Mouse (Mus musculus) common myeloid progenitor, adult 5-6 weeks (primary cell): Measurements from ENCODE around the gene Arhgap24. TPM values are rescaled to one million over a fixed set of nuclear protein-coding genes. Genes with fewer than 3 reads are reported as not detected.

ENCODE experiments used
- ATAC-seq: replicated peaks from 2 replicates; pipeline ENCODE4 v1.8.0; 2016; ENCODE audit warnings: low read depth, mild to moderate bottlenecking, moderate TSS enrichment, inconsistent platforms; ENCODE audit not compliant: poor library complexity, severe bottlenecking
- total RNA-seq: library from RNA; stranded (forward); fragments of 200-1000, 187-1606 nt; gene quantifications from 2 replicates; pipeline ENCODE4 v1.2.3, GENCODE M21; 2017

Arhgap24 gene
- total RNA-seq, 1 experiment from 2014 or later, result 0.91 TPM

- no peak for ATAC-seq
Observed at GRCm38 (mm10) chr5:102724813-102725348, 243.7 kb downstream of the Arhgap24 start.

- no peak for ATAC-seq
Observed at GRCm38 (mm10) chr5:102725365-102725764, 244.2 kb downstream of the Arhgap24 start.

- no peak for ATAC-seq
Observed at GRCm38 (mm10) chr5:102726985-102727384, 245.8 kb downstream of the Arhgap24 start.

- ATAC-seq, result no peak
Observed at GRCm38 (mm10) chr5:102728531-102728930, 247.3 kb downstream of the Arhgap24 start.

GRCm38 (mm10) chr5:102729476-102729875, 248.3 kb downstream of the Arhgap24 start:
- no peak for ATAC-seq

GRCm38 (mm10) chr5:102736131-102736530, 254.9 kb downstream of the Arhgap24 start:
- ATAC-seq, result no peak

DNA sequence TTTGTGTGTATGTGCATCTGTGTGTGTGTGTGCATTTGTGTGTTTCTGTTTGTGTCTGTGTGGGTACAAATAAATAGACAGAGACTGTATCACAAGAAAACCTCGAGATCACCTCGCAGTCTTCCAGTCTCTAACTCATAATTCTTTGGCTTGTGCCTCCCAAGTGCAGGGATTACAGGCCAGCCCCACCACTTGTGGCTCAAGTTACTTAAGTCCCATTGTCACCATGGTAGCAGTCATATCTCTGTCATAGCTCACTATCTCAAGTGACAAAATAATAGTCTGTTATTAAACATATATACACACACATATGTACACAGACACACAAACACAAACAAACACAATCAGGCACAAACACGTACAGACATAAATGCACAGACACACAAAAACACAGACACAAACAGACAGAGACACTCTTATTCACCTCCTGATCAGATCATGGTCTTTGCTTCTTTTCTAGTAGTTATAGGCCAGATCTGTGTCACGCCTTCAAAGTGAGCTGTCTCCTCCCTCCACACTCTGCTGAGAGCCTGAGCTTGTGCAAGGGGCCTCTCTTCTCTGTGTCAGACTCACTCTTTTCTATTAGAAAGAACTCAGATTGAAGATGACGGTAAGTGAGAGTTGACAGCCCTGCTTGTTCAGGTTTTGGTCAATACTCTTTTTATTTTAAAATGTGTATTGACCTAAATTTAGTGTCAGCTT, 261.5 kb downstream of the Arhgap24 start:
- no peak for ATAC-seq

GRCm38 (mm10) chr5:102743436-102743835, 262.2 kb downstream of the Arhgap24 start:
- no peak for ATAC-seq

- no peak for ATAC-seq
Observed at GRCm38 (mm10) chr5:102744051-102744450, 262.9 kb downstream of the Arhgap24 start.

DNA sequence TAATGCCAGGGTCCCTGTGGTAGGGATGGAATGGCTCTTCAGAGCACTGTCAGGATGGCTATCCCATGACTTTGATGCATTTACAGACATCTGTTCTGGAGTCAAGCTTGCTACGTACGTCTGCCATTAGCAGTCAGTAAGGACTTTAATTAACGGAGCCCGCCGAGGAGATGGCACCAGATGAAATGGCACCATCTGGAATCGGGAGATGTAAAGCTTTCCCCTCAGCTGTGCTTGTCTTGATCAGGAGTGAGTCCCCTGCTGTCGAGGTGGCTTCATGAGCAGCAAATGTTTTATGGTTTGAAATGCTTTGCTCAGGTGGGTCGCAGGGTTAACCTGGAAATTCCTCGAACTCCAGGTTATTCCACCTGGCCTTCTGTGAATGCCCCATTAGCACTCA, 267.0 kb downstream of the Arhgap24 start:
- no peak for ATAC-seq

- ATAC-seq, result no peak
Observed at GRCm38 (mm10) chr5:102749020-102749419, 267.8 kb downstream of the Arhgap24 start.

- ATAC-seq, result no peak
Observed at GRCm38 (mm10) chr5:102750674-102751073, 269.5 kb downstream of the Arhgap24 start.

GRCm38 (mm10) chr5:102751661-102752307, 270.6 kb downstream of the Arhgap24 start:
- ATAC-seq, result no peak

- ATAC-seq, result no peak
Observed at GRCm38 (mm10) chr5:102752308-102752663, 271.1 kb downstream of the Arhgap24 start.

DNA sequence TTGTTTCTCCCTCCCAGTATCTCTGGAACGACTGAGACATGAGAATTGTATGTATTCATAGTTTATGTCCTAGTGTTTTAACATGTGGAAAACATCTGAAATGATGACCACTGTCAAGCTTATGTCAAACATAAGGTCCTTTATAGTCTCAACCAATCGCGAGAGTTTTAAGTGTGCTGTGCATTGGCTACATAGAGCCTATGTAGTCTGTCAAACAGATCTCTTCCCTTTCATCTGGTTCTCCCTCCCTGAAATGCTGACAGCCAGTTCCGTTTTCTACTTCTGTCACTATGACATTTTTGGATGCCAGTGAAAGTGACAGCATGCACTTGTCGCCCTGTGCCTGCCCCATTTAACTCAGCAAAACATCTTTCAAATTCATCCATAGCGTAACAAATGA, 275.8 kb downstream of the Arhgap24 start:
- no peak for ATAC-seq

DNA sequence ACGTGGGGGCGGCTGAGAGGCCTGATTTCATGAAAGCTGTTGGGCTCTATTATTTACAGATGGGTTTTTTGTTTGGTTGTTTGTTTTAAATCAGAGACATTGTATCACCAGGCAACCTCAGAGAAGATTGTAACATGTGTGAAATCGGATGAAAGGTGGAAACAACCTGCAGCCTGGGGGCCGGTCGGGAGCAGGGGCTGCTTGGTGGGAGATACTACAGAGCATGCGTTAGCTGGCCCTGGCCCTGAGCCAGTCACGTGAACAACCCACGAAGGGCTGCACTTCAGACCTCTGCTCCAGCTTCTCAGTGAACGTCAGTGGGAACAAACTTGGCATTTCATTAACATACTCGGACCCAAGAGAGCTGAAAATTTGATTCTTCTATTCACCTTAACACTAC, 284.5 kb downstream of the Arhgap24 start:
- no peak for ATAC-seq

DNA sequence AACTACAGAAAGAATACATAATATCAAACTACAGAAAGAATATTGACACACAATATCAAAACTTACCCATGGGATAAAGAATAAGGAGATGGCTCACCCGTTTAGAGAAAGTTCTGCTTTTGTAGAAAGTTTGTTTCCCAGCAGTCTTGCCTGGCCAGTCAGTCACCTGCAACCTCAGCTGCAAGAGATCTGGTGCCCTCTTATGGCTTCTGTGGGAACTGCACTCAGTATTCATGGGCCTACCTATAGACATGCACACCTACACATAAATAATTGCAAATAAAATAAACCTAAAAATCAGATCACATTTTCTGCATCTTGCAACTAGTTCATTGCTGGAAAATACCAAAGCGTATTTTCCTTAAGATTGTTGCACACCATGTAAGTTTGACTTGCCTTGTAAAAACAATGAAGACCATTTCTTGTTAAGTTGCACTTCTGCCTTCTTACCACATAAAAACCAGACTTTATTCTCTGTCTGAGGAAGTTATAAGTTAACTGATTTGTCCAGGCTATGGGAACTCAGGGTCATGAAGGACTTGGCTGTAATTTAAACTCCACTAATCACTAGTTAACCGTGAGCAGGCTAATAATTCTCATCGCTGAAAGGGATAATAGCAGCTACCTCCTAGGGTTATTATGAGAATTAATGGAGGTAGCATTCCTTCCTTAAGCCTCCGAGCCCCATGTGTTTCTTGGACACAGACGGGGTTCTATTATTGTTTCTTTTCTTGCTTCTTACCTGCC, 285.3 kb downstream of the Arhgap24 start:
- ATAC-seq, result peak; percentile 89

DNA sequence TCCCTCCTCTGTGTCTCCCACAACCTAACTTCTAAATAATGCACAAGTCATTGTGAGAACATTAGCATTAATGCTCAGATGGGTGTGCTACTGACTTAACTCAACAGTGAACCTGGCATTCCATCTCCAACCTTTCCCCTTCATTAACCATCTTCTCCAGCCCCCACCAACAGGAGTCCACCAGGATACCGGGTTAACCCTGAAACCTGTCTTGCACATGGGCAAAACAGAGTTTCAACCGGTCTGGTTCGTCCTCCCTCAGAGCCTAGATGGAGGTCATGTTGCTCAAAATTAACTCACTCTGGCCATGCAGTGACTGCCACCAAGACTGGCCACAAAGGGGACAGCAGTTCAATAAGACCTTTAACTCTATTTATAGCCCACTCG, 285.9 kb downstream of the Arhgap24 start:
- ATAC-seq, result no peak

DNA sequence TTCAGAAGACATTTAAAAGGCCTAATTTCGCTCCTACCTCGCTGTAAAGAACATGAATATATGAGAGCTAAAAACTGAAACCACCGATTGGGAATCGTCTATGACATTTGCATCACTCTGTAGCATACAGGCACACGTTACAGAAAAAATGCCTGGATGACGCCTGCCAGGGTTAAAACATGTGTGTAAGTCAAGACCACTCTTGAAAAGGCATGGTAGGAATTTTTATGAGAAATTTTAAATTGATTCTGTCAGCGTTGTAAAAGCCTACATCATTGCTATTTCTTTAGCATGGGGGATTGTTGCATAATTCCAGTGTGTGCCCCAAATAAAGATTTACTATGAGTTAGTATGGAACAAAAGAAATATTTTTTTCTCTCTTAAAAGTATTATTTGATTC, 286.6 kb downstream of the Arhgap24 start:
- ATAC-seq, result no peak

DNA sequence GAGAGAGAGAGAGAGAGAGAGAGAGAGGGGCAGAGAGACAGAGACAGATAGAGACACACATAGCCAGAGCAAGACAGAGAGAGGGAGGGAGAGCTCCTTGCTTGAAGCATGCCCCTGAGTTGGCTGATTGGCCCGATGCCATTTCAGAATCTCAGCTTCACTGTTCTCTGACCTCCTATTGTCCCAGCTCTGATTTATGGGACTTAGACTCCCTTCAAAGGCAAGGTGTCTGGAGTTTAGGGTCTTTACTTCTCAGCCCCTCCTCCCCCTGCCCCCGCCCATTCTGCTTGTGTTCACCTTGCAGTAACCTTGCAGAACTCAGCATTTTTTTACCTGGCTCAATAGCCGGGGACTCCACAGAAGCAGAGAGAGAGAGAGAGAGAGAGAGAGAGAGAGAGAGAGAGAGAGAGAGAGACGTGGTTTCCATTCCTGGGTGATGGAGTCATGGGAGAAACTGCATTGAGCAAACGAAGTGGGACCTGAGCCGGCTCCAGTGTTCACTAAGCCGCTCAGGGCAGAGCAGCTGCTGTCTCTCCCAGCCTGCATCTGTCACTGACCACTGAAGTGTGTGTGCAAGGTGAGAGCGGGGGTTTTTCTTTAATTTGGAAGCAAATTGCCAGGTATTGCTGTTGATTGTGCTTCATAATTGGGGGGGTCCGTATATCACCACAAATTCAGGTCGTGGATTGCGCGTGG, 287.3 kb downstream of the Arhgap24 start:
- ATAC-seq, result no peak
